Mouse (Mus musculus) midbrain, embryonic 12.5 days (tissue): ENCODE results near the gene Pdk2. TPM values are rescaled to one million over a fixed set of nuclear protein-coding genes. Genes with fewer than 3 reads are reported as not detected.

ENCODE experiments used
- ATAC-seq: fragments of 200-750 bp; cut with Nextera tagmentation; 2 replicates; pipeline ENCODE4 v1.8.0; 2017; ENCODE audit warnings: low read depth, moderate TSS enrichment, moderate library complexity; ENCODE audit not compliant: low FRiP score
- H3K27ac ChIP-seq: fragments of 300-500 bp; sonication (generic); replicated peaks from 2 replicates; pipeline ENCODE4 v1.5.1; 2016; ENCODE audit warnings: mild to moderate bottlenecking
- H3K27me3 ChIP-seq: fragments of 300-500 bp; sonication (generic); 2 replicates; pipeline ENCODE4 v1.6.1; 2016; ENCODE audit warnings: mild to moderate bottlenecking
- H3K36me3 ChIP-seq: fragments of 300-500 bp; sonication (generic); 2 replicates; pipeline ENCODE4 v1.6.1; 2016
- H3K4me1 ChIP-seq: fragments of 300-500 bp; sonication (generic); 2 replicates; pipeline ENCODE4 v1.6.1; 2016
- H3K4me2 ChIP-seq: fragments of 300-500 bp; sonication (generic); replicated peaks from 2 replicates; pipeline ENCODE4 v1.6.1; 2016; ENCODE audit warnings: mild to moderate bottlenecking, moderate library complexity
- H3K4me3 ChIP-seq: fragments of 300-500 bp; sonication (generic); 2 replicates; pipeline ENCODE4 v1.5.1; 2016; ENCODE audit warnings: mild to moderate bottlenecking
- H3K9ac ChIP-seq: fragments of 300-500 bp; sonication (generic); replicated peaks from 2 replicates; pipeline ENCODE4 v1.6.1; 2016; ENCODE audit warnings: mild to moderate bottlenecking, moderate library complexity
- H3K9me3 ChIP-seq: fragments of 300-500 bp; sonication (generic); 2 replicates; pipeline ENCODE4 v1.6.1; 2016; ENCODE audit warnings: mild to moderate bottlenecking
- whole genome bisulfite sequencing: fragments of 180-500 bp; shearing (Covaris S2); methylation state at CpG from one replicate; pipeline ENCODE4 v1.1.7; 2016; 5-methylcytosine and 5-hydroxymethylcytosine counted together
- polyA plus RNA-seq: library from polyadenylated mRNA; unstranded; fragments of >200 nt; fragmentation: Nextera tagmentation; extraction: Ambion mirVana; gene quantifications from 2 replicates; pipeline ENCODE4 v1.2.1, GENCODE M21; 2016

Gene Pdk2
- polyA plus RNA-seq, result 19.1 and 22.7 TPM in 2 replicates

- no peaks in the 10 kb centered on the region for H3K36me3 ChIP-seq
- peak within 1 kb of the TSS; percentile 76 for H3K9ac ChIP-seq
- peak within 1 kb of the TSS; percentile 61 for H3K4me3 ChIP-seq
- WGBS, result under 1% methylated on average over 41 of the region's 41 CpGs
- peak within 1 kb of the TSS; percentile 96 for H3K4me2 ChIP-seq
- peaks cover 16% of the 10 kb centered on the region for H3K4me1 ChIP-seq
- H3K27me3 ChIP-seq, result peaks cover 21% of the 10 kb centered on the region
- 0 out of 2 replicates have a peak within 1 kb of the TSS, but pooled peaks have one; percentile 27 for H3K27ac ChIP-seq
- peak; percentile 97 for ATAC-seq
- no peaks in the 10 kb centered on the region for H3K9me3 ChIP-seq
These were observed at the start of gene Pdk2 for GRCm38 (mm10) chr11:95041139-95041609. Pdk2 (minus strand) TSS chr11:95041354.

GRCm38 (mm10) chr11:95088857-95089779, 48.0 kb upstream of the Pdk2 start:
- 0 out of 2 replicates have a peak, but pooled peaks cover 2% of the 10 kb centered on the region for H3K4me1 ChIP-seq
- H3K9ac ChIP-seq, result no peak overlapping the region
- H3K4me2 ChIP-seq, result no peak overlapping the region
- no peak overlapping the region for H3K4me3 ChIP-seq
- H3K36me3 ChIP-seq, result no peaks in the 10 kb centered on the region
- H3K9me3 ChIP-seq, result no peaks in the 10 kb centered on the region
- H3K27me3 ChIP-seq, result no peaks in the 10 kb centered on the region
- ATAC-seq, result no peak
- no peak overlapping the region for H3K27ac ChIP-seq
- 74% methylated on average over 16 of the region's 16 CpGs for WGBS

GRCm38 (mm10) chr11:95088286-95088685, 47.1 kb upstream of the Pdk2 start:
- H3K27ac ChIP-seq, result no peak overlapping the region
- H3K36me3 ChIP-seq, result no peaks in the 10 kb centered on the region

GRCm38 (mm10) chr11:95087301-95088228, 46.4 kb upstream of the Pdk2 start:
- WGBS, result 69% methylated on average over 17 of the region's 17 CpGs
- H3K4me1 ChIP-seq, result 0 out of 2 replicates have a peak, but pooled peaks cover 2% of the 10 kb centered on the region
- no peak for ATAC-seq
- H3K9ac ChIP-seq, result no peak overlapping the region
- peaks cover 4% of the 10 kb centered on the region; the same call in 1 of the 2 replicates for H3K27me3 ChIP-seq
- H3K27ac ChIP-seq, result no peak overlapping the region
- no peak overlapping the region for H3K4me3 ChIP-seq
- no peak overlapping the region for H3K4me2 ChIP-seq
- no peaks in the 10 kb centered on the region for H3K36me3 ChIP-seq
- no peaks in the 10 kb centered on the region for H3K9me3 ChIP-seq

More at GRCm38 (mm10) chr11:95088286-95088685, 47.1 kb upstream of the Pdk2 start:
- ATAC-seq, result no peak
- no peak overlapping the region for H3K4me3 ChIP-seq
- no peaks in the 10 kb centered on the region for H3K9me3 ChIP-seq
- 0 out of 2 replicates have a peak, but pooled peaks cover 2% of the 10 kb centered on the region for H3K4me1 ChIP-seq
- H3K9ac ChIP-seq, result no peak overlapping the region
- no peaks in the 10 kb centered on the region for H3K27me3 ChIP-seq
- 56% methylated on average over 7 of the region's 7 CpGs for WGBS
- H3K4me2 ChIP-seq, result no peak overlapping the region

GRCm38 (mm10) chr11:95086229-95086628, 45.1 kb upstream of the Pdk2 start:
- 52% methylated on average over 5 of the region's 5 CpGs for WGBS
- H3K27me3 ChIP-seq, result peaks cover 4% of the 10 kb centered on the region; the same call in 1 of the 2 replicates
- 0 out of 2 replicates have a peak, but pooled peaks cover 2% of the 10 kb centered on the region for H3K4me1 ChIP-seq
- H3K4me2 ChIP-seq, result no peak overlapping the region
- H3K27ac ChIP-seq, result no peak overlapping the region
- no peak for ATAC-seq
- no peaks in the 10 kb centered on the region for H3K9me3 ChIP-seq
- H3K36me3 ChIP-seq, result no peaks in the 10 kb centered on the region
- no peak overlapping the region for H3K4me3 ChIP-seq
- no peak overlapping the region for H3K9ac ChIP-seq

GRCm38 (mm10) chr11:95085710-95086109, 44.6 kb upstream of the Pdk2 start:
- Histone ChIP-seq H3K4me2 (no peak overlapping the region), H3K36me3 (no peaks in the 10 kb centered on the region), H3K27ac (no peak overlapping the region), H3K9ac (no peak overlapping the region), H3K9me3 (no peaks in the 10 kb centered on the region), H3K27me3 (peaks cover 4% of the 10 kb centered on the region; the same call in 1 of the 2 replicates), H3K4me1 (0 out of 2 replicates have a peak, but pooled peaks cover 2% of the 10 kb centered on the region), H3K4me3 (no peak overlapping the region)
- WGBS, result 13% methylated on average over 5 of the region's 5 CpGs
- ATAC-seq, result no peak

- Histone ChIP-seq H3K27ac (no peak overlapping the region), H3K9me3 (no peaks in the 10 kb centered on the region), H3K4me2 (no peak overlapping the region), H3K4me3 (no peak overlapping the region), H3K36me3 (no peaks in the 10 kb centered on the region), H3K9ac (no peak overlapping the region), H3K4me1 (0 out of 2 replicates have a peak, but pooled peaks cover 2% of the 10 kb centered on the region), H3K27me3 (peaks cover 8% of the 10 kb centered on the region)
- ATAC-seq, result no peak
- WGBS, result 36% methylated on average over 5 of the region's 5 CpGs
These were observed 43.7 kb upstream of the Pdk2 start for GRCm38 (mm10) chr11:95084811-95085382.

- WGBS, result 28% methylated on average over 4 of the region's 4 CpGs
- Histone ChIP-seq H3K4me1 (0 out of 2 replicates have a peak, but pooled peaks cover 2% of the 10 kb centered on the region), H3K9ac (no peak overlapping the region), H3K36me3 (no peaks in the 10 kb centered on the region), H3K27ac (no peak overlapping the region), H3K27me3 (peaks cover 14% of the 10 kb centered on the region), H3K9me3 (no peaks in the 10 kb centered on the region), H3K4me2 (no peak overlapping the region), H3K4me3 (no peak overlapping the region)
- no peak for ATAC-seq
These were observed 43.0 kb upstream of the Pdk2 start for GRCm38 (mm10) chr11:95084175-95084574.

GRCm38 (mm10) chr11:95082896-95083295, 41.7 kb upstream of the Pdk2 start:
- H3K9ac ChIP-seq, result no peak overlapping the region
- H3K4me3 ChIP-seq, result no peak overlapping the region
- H3K27ac ChIP-seq, result no peak overlapping the region
- H3K36me3 ChIP-seq, result no peaks in the 10 kb centered on the region
- no peaks in the 10 kb centered on the region for H3K9me3 ChIP-seq
- H3K27me3 ChIP-seq, result peaks cover 27% of the 10 kb centered on the region
- H3K4me2 ChIP-seq, result no peak overlapping the region
- H3K4me1 ChIP-seq, result 0 out of 2 replicates have a peak, but pooled peaks cover 2% of the 10 kb centered on the region
- 92% methylated on average over 7 of the region's 7 CpGs for WGBS
- no peak for ATAC-seq

- Histone ChIP-seq H3K36me3 (no peaks in the 10 kb centered on the region), H3K9me3 (no peaks in the 10 kb centered on the region), H3K9ac (no peak overlapping the region), H3K27ac (no peak overlapping the region), H3K4me2 (no peak overlapping the region), H3K4me1 (peaks cover 10% of the 10 kb centered on the region), H3K4me3 (no peak overlapping the region), H3K27me3 (peaks cover 48% of the 10 kb centered on the region)
- no peak for ATAC-seq
- 83% methylated on average over 6 of the region's 6 CpGs for WGBS
These were observed 39.6 kb upstream of the Pdk2 start for GRCm38 (mm10) chr11:95080783-95081182.

- Histone ChIP-seq H3K4me3 (no peak overlapping the region), H3K9me3 (no peaks in the 10 kb centered on the region), H3K4me1 (peaks cover 16% of the 10 kb centered on the region), H3K4me2 (no peak overlapping the region), H3K27ac (no peak overlapping the region), H3K36me3 (no peaks in the 10 kb centered on the region), H3K27me3 (peaks cover 62% of the 10 kb centered on the region), H3K9ac (no peak overlapping the region)
- WGBS, result 87% methylated on average over 6 of the region's 6 CpGs
- no peak for ATAC-seq
These were observed 38.2 kb upstream of the Pdk2 start for GRCm38 (mm10) chr11:95079256-95079875.
